Mouse (Mus musculus) left cerebral cortex, adult 8-10 months (tissue): Measurements from ENCODE around the gene Lrrc39. TPM values are rescaled to one million over a fixed set of nuclear protein-coding genes. Genes with fewer than 3 reads are reported as not detected.
"Not testable (repeated sequence)": the region's sequence is repeated elsewhere in the genome, so short reads cannot be mapped to it uniquely, and the experiment has no call there.

Experiments
- DNase-seq, 2 experiments: peaks; one replicate each; pipeline ENCODE4 v3.0.0; 2022; ENCODE audit warnings: low spot score in 2 of 2
- total RNA-seq, 4 experiments: library from RNA; stranded (reverse); gene quantifications; 2 replicates each; pipeline ENCODE4 v1.2.4; 2022

The Lrrc39 gene
- total RNA-seq: under 1 TPM; 0.11 to 0.25 (median 0.16) TPM

DNA sequence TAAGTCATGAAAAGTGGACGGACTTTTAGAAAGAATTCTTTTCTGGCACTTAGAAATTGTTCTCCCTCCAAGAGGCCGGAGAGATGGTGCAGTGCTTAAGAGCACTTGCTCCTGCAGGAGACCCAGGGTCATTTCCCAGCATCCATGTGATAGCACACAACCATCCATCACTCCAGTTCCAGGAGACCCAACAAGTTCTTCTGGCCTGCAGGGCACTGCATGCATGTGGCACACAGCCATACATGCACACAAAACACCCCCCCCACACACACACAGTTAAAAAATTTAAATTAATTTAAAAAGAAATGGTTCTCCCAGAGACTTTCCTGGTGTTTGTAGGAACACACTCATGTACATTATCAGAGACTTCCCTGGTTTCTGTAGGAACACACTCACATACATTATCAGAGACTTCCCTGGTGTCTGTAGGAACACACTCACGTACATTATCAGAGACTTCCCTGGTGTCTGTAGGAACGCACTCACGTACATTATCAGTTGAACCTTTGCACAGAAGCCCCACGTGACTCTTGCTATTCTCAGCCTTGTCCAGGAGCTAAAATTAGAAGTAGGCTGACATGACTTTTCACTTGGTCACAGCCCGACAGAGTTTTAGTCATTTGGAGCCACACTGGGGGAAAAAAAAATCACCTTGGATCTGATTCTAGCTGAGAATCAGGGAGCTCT, at the start of gene Lrrc39:
Gene Lrrc39 (plus strand): TSS at position 566 of the 687 bp plus-strand sequence.
- no peak for DNase-seq

- no peak for DNase-seq
Measured at GRCm38 (mm10) chr3:116520141-116520761, 42.5 kb upstream of the Lrrc39 start.

- DNase-seq: no peak
Measured at GRCm38 (mm10) chr3:116529741-116530140, 33.0 kb upstream of the Lrrc39 start.

GRCm38 (mm10) chr3:116530826-116531225, 31.9 kb upstream of the Lrrc39 start:
- peak in 1 of 2 experiments; percentile 22 for DNase-seq

- no peak for DNase-seq
Measured at GRCm38 (mm10) chr3:116536428-116537199, 26.2 kb upstream of the Lrrc39 start.

DNA sequence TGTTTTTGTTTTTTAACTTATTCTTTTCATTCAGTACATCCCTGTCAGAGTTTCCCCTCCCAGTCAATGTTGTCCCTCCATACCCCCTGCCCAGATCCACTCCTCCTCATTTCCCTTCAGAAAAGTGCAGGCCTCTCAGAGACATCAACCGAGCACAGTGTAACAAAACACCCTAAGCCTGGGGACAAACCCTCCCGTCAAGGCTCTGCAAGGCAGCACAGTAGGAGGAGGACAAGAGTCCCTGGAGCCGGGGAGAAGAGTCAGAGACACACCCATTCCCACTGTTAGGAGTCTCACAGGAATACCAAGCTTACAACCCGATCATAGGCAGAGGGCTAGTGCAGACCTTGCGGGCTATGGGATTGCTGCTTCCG, 25.6 kb upstream of the Lrrc39 start:
- DNase-seq: no peak

GRCm38 (mm10) chr3:116542070-116542469, 20.7 kb upstream of the Lrrc39 start:
- no peak for DNase-seq

GRCm38 (mm10) chr3:116542532-116542931, 20.2 kb upstream of the Lrrc39 start:
- DNase-seq: no peak

GRCm38 (mm10) chr3:116547430-116547829, 15.3 kb upstream of the Lrrc39 start:
- DNase-seq: no peak

- no peak for DNase-seq
Measured at GRCm38 (mm10) chr3:116551362-116551761, 11.4 kb upstream of the Lrrc39 start.

DNA sequence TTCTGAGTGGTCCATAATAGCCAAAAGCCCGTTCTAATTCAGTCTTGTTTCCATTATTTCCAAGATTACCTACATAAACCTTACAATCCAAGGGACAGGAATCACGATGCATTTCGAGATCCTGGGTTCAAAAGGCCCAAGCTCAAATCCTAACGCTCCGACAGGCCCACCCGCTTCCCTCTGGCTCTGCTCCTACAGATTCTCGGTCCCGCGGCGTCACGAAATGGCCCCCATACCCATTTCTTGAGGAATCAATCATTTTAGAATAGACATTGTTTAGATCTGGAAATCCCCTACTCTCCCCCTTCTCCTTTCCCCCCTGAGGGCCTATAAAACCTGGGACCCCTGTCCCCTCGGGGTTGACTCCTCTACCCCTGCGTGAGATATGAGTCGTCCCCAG, 1.5 kb upstream of the Lrrc39 start:
- DNase-seq: not testable (repeated sequence)

DNA sequence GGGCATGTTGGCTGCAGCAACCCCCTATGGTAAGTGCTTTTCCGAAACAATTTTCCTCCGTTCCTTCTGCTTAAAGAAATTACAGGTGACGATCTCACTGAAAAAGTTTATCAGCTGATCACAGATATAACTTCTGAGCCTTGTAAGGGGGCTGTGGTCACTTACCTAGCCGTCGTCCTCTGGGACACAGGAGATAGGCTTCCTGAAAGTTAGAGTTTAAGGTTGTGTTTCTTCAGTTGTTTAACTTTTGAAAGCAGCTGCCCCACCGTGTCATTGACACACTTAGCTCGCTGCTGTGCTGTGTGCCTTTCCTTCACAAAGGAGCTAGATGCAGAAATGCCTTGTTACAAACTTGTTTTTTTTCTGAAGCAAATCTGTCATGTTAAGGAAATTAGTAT, 321 bp downstream of the Lrrc39 start:
- DNase-seq: no peak

GRCm38 (mm10) chr3:116570628-116571027, 7.9 kb downstream of the Lrrc39 start:
- DNase-seq: no peak

DNA sequence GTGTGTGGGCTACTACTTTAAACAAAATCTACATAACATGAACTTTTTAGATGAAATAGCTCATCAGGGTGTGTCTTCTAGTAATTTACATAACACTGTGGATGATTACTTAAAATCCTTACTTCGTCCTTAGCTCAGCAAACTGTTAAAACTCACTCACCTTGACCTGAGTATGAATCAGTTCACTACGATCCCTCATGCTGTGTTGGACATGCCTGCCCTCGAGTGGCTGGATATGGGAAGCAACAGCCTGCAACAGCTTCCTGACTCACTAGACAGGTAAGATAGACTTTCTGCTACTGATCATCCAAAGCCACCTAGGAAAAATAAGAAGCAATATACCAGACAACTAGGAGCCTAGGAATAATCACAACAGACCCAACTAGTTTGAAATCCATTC, 14.5 kb downstream of the Lrrc39 start:
- no peak for DNase-seq

DNA sequence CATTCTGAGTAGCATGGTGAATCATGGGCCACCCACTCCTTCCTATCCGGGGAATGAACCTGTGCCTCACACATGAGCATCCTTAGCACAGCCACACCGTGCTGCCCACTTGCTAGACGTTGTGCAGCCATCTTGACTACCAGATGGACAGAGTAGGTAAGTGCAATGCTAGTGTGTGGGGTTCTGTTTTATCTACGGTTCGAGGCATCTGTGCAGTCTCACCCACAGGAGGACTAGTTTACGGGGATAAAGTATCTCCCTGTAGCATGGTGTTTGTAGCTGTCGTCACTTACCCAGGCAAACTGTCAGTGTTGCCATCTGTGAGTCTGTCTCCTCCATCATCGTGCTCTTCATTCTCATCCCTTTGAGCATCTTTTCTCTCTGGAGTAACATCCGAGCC, 19.4 kb downstream of the Lrrc39 start:
- DNase-seq: peak in 1 of 2 experiments; percentile 79

DNA sequence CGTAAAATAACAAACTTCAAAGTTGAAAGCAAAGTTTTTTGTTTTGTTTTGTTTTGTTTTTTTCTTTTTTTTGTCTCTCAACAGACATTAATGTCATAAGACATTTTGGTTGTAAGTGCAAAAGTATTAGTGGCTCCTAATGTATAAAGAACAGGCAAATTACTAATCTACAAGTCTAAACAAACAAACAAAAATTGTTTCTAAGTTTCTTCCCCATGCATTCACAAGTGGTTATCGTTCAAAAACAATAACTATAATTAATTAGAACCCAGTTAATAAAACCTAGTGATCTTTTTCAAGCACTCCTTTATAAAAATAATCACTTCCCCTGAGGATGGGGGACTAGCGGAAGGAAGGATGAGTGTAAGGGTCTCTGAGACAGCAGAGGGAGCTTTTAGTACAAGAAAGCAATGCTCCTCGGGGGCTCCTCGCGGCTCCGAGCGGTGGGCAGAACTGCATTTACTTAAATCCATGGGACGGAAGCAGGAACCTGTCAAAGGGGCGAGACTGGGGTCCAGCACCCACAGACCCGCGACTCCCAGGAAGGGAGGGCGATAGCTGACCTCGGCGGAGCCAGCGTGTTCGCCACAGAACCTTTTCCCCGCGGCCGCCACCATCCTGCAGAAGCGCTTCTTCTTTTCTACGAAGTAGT, 31.4 kb downstream of the Lrrc39 start:
- DNase-seq: no peak

GRCm38 (mm10) chr3:116594728-116595602, 32.2 kb downstream of the Lrrc39 start, which contains the start of gene Sass6:
Gene Sass6 (plus strand): TSS chr3:116594982.
- DNase-seq: peak; percentile 95 to 100

GRCm38 (mm10) chr3:116595603-116595991, 32.8 kb downstream of the Lrrc39 start:
- no peak for DNase-seq

GRCm38 (mm10) chr3:116599705-116600104, 36.9 kb downstream of the Lrrc39 start:
- no peak for DNase-seq

DNA sequence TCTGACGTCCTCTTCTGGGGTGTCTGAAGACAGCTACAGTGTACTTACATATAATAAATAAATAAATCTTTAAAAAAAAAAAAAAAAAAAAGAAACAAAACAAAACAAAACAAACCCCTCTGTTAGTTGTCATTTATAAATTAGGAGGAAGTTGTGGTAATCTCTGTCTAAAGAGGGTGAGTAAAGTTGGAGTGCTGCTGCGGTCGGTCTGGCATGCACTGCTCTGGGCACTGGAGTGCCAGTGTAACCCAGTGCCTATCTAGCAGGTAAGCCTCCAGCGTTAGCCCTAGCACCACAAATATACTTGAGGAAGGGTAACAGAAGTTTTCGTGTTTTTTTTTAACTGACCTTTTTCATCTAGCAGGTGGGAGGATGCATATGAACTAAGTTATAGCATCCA, 38.2 kb downstream of the Lrrc39 start:
- DNase-seq: no peak

GRCm38 (mm10) chr3:116601781-116602180, 39.0 kb downstream of the Lrrc39 start:
- no peak for DNase-seq
